Mouse (Mus musculus) liver, embryonic 16.5 days (tissue): ENCODE data around the gene Myo3b. TPM values are rescaled to one million over a fixed set of nuclear protein-coding genes. Genes with fewer than 3 reads are reported as not detected.

Experiments
- ATAC-seq: fragments of 200-750 bp; cut with Nextera tagmentation; 2 replicates; pipeline ENCODE4 v1.8.0; 2017; ENCODE audit warnings: low read depth, mild to moderate bottlenecking, moderate number of reproducible peaks, moderate library complexity
- H3K27ac ChIP-seq: fragments of 300-500 bp; sonication (generic); 2 replicates; pipeline ENCODE4 v1.5.1; 2014; ENCODE audit warnings: mild to moderate bottlenecking, low read length
- H3K27me3 ChIP-seq: fragments of 300-500 bp; sonication (generic); 2 replicates; pipeline ENCODE4 v1.6.1; 2014; ENCODE audit warnings: low read depth, low read length, mixed read lengths; ENCODE audit not compliant: control insufficient read depth, insufficient read depth
- H3K36me3 ChIP-seq: fragments of 300-500 bp; sonication (generic); 2 replicates; pipeline ENCODE4 v1.6.1; 2014; ENCODE audit warnings: mild to moderate bottlenecking; ENCODE audit not compliant: control insufficient read depth, insufficient read depth
- H3K4me1 ChIP-seq: fragments of 300-500 bp; sonication (generic); 2 replicates; pipeline ENCODE4 v1.6.1; 2014; ENCODE audit warnings: low read depth, low read length, mixed read lengths; ENCODE audit not compliant: control insufficient read depth
- H3K4me2 ChIP-seq: fragments of 300-500 bp; sonication (generic); 2 replicates; pipeline ENCODE4 v1.6.1; 2014; ENCODE audit warnings: low read depth, low read length, mixed read lengths
- H3K4me3 ChIP-seq: fragments of 300-500 bp; sonication (generic); 2 replicates; pipeline ENCODE4 v1.5.1; 2014; ENCODE audit warnings: low read depth, mild to moderate bottlenecking, low read length
- H3K9ac ChIP-seq: fragments of 300-500 bp; sonication (generic); 2 replicates; pipeline ENCODE4 v1.6.1; 2014; ENCODE audit warnings: low read depth, low read length
- H3K9me3 ChIP-seq: fragments of 300-500 bp; sonication (generic); replicated peaks from 2 replicates; pipeline ENCODE4 v1.6.1; 2016; ENCODE audit warnings: low read length; ENCODE audit not compliant: control insufficient read depth
- WGBS: fragments of 180-500 bp; shearing (Covaris S2); extraction: QIAGEN DNeasy Blood & Tissue Kit; methylation state at CpG from one replicate; pipeline ENCODE4 v1.1.7; 2014; ENCODE audit not compliant: insufficient replicate concordance; 5-methylcytosine and 5-hydroxymethylcytosine counted together
- polyA plus RNA-seq: library from polyadenylated mRNA; unstranded; fragments of >200 nt; fragmentation: Nextera tagmentation; extraction: Ambion mirVana; gene quantifications from 2 replicates; pipeline ENCODE4 v1.2.1, GENCODE M21; 2015

The Myo3b gene
- polyA plus RNA-seq, 1 experiment from 2014 or later: not detected

- no peaks in the 10 kb centered on the region for H3K27me3 ChIP-seq
- WGBS: 15% methylated on average over 4 of the region's 4 CpGs
- H3K9me3 ChIP-seq: no peaks in the 10 kb centered on the region
- no peaks in the 10 kb centered on the region for H3K36me3 ChIP-seq
- H3K4me3 ChIP-seq: no peak overlapping the region
- H3K4me2 ChIP-seq: no peak overlapping the region
- no peak for ATAC-seq
- H3K4me1 ChIP-seq: no peaks in the 10 kb centered on the region
- no peak overlapping the region for H3K27ac ChIP-seq
- H3K9ac ChIP-seq: no peak overlapping the region
Observed at GRCm38 (mm10) chr2:70443035-70443434, 404.1 kb downstream of the Myo3b start.

- no peak overlapping the region for H3K4me2 ChIP-seq
- no peak for ATAC-seq
Observed at GRCm38 (mm10) chr2:70444141-70444540, 405.2 kb downstream of the Myo3b start.

GRCm38 (mm10) chr2:70456205-70456604 is 417.3 kb downstream of the Myo3b start:
- Histone ChIP-seq H3K9me3 (no peaks in the 10 kb centered on the region), H3K4me3 (no peak overlapping the region), H3K36me3 (no peaks in the 10 kb centered on the region), H3K4me2 (no peak overlapping the region), H3K27me3 (no peaks in the 10 kb centered on the region), H3K4me1 (no peaks in the 10 kb centered on the region), H3K9ac (no peak overlapping the region), H3K27ac (no peak overlapping the region)
- ATAC-seq: no peak
- WGBS: 13% methylated on average over 12 of the region's 12 CpGs

More at GRCm38 (mm10) chr2:70444141-70444540, 405.2 kb downstream of the Myo3b start:
- H3K27me3 ChIP-seq: no peaks in the 10 kb centered on the region
- no peak overlapping the region for H3K9ac ChIP-seq
- H3K4me3 ChIP-seq: no peak overlapping the region
- H3K4me1 ChIP-seq: no peaks in the 10 kb centered on the region
- H3K9me3 ChIP-seq: no peaks in the 10 kb centered on the region
- no peak overlapping the region for H3K27ac ChIP-seq
- 10% methylated on average over 7 of the region's 7 CpGs for WGBS
- no peaks in the 10 kb centered on the region for H3K36me3 ChIP-seq

- no peak overlapping the region for H3K4me3 ChIP-seq
- WGBS: 14% methylated on average over 1 of the region's 1 CpGs
- ATAC-seq: no peak
Observed at GRCm38 (mm10) chr2:70463606-70464005, 424.7 kb downstream of the Myo3b start.

GRCm38 (mm10) chr2:70471136-70471535 is 432.2 kb downstream of the Myo3b start:
- Histone ChIP-seq H3K27ac (no peak overlapping the region), H3K9me3 (no peaks in the 10 kb centered on the region), H3K4me1 (peaks cover 3% of the 10 kb centered on the region; the same call in 1 of the 2 replicates), H3K4me2 (no peak overlapping the region), H3K4me3 (no peak overlapping the region), H3K36me3 (no peaks in the 10 kb centered on the region), H3K27me3 (peaks cover 60% of the 10 kb centered on the region), H3K9ac (no peak overlapping the region)
- ATAC-seq: no peak
- 14% methylated on average over 5 of the region's 5 CpGs for WGBS

More at GRCm38 (mm10) chr2:70463606-70464005, 424.7 kb downstream of the Myo3b start:
- no peaks in the 10 kb centered on the region for H3K9me3 ChIP-seq
- H3K36me3 ChIP-seq: no peaks in the 10 kb centered on the region
- no peaks in the 10 kb centered on the region for H3K27me3 ChIP-seq
- no peak overlapping the region for H3K9ac ChIP-seq
- no peak overlapping the region for H3K27ac ChIP-seq
- H3K4me2 ChIP-seq: no peak overlapping the region
- H3K4me1 ChIP-seq: no peaks in the 10 kb centered on the region

GRCm38 (mm10) chr2:70471861-70472620 is 433.1 kb downstream of the Myo3b start:
- H3K36me3 ChIP-seq: no peaks in the 10 kb centered on the region
- peaks cover 69% of the 10 kb centered on the region for H3K27me3 ChIP-seq
- H3K4me1 ChIP-seq: peaks cover 3% of the 10 kb centered on the region
- H3K27ac ChIP-seq: no peak overlapping the region
- 0 out of 2 replicates have a peak overlapping the region, but pooled peaks have one; percentile 8 for H3K4me3 ChIP-seq
- WGBS: under 1% methylated on average over 48 of the region's 48 CpGs
- peak overlapping the region; percentile 24; the same call in 1 of the 2 replicates for H3K4me2 ChIP-seq
- H3K9ac ChIP-seq: no peak overlapping the region
- no peaks in the 10 kb centered on the region for H3K9me3 ChIP-seq
- ATAC-seq: no peak

Other genes with a start within 250 kb of the Myo3b start
- 0.08 and 0.20 TPM in 2 replicates for gene Ccdc173, start 249.6 kb upstream of the Myo3b start, polyA plus RNA-seq
- gene Phospho2, start 249.5 kb upstream of the Myo3b start, polyA plus RNA-seq: 10.5 and 11.0 TPM in 2 replicates
- 19.6 and 22.4 TPM in 2 replicates for gene Klhl23, start 217.2 kb upstream of the Myo3b start, polyA plus RNA-seq
- 103 and 116 TPM in 2 replicates for gene Ssb, start 177.6 kb upstream of the Myo3b start, polyA plus RNA-seq
- 23.5 and 29.7 TPM in 2 replicates for gene Mettl5, start 153.5 kb upstream of the Myo3b start, polyA plus RNA-seq
- 4.8 and 5.6 TPM in 2 replicates for gene Ubr3, start 141.9 kb upstream of the Myo3b start, polyA plus RNA-seq